Mouse (Mus musculus): Measurements from ENCODE around the gene Pex5. TPM values are rescaled to one million over a fixed set of nuclear protein-coding genes. Genes with fewer than 3 reads are reported as not detected.

The Pex5 gene
- polyA plus RNA-seq, 1 experiment from 2014 or later, result 18.6 TPM

- no peak for ATAC-seq (ENCODE audit: low FRiP score, low TSS enrichment)
- Histone ChIP-seq H3K9me3 (ENCODE audit: control insufficient read depth, low read length) (no peaks in the 10 kb centered on the region), H3K36me3 (ENCODE audit: control insufficient read depth, insufficient read depth, low read length) (no peaks in the 10 kb centered on the region), H3K27me3 (ENCODE audit: control insufficient read depth, insufficient read depth, low read length) (no peaks in the 10 kb centered on the region), H3K27ac (replicated peaks) (no peak overlapping the region), H3K4me1 (replicated peaks; ENCODE audit: control insufficient read depth, insufficient read depth) (no peaks in the 10 kb centered on the region), H3K9ac (ENCODE audit: low read length) (no peak overlapping the region), H3K4me3 (ENCODE audit: low read depth, low read length) (no peak overlapping the region), H3K4me2 (replicated peaks; ENCODE audit: low read depth) (no peak overlapping the region)
- no peak for DNase-seq (ENCODE audit: low spot score)
- WGBS, result 64% methylated on average over 2 of the region's 2 CpGs
- no peak for TF ChIP-seq CTCF (IDR thresholded peaks at IDR 0.05; ENCODE audit: low read depth)
- TF ChIP-seq EP300 (optimal IDR thresholded peaks at IDR 0.05), result no peak
Measured at GRCm38 (mm10) chr6:124447356-124447755, 32.5 kb upstream of the Pex5 start.

- no peaks in the 10 kb centered on the region for H3K9me3 ChIP-seq (ENCODE audit: control insufficient read depth, low read length)
- H3K27ac ChIP-seq (replicated peaks), result no peak overlapping the region
- DNase-seq (ENCODE audit: low spot score) (no peak), ATAC-seq (ENCODE audit: low FRiP score, low TSS enrichment) (no peak)
- H3K27me3 ChIP-seq (ENCODE audit: control insufficient read depth, insufficient read depth, low read length), result no peaks in the 10 kb centered on the region
- H3K4me3 ChIP-seq (ENCODE audit: low read depth, low read length), result no peak overlapping the region
- no peaks in the 10 kb centered on the region for H3K36me3 ChIP-seq (ENCODE audit: control insufficient read depth, insufficient read depth, low read length)
- H3K9ac ChIP-seq (ENCODE audit: low read length), result no peak overlapping the region
- H3K4me1 ChIP-seq (replicated peaks; ENCODE audit: control insufficient read depth, insufficient read depth), result no peaks in the 10 kb centered on the region
- TF ChIP-seq CTCF (IDR thresholded peaks at IDR 0.05; ENCODE audit: low read depth), result no peak
- TF ChIP-seq EP300 (optimal IDR thresholded peaks at IDR 0.05), result no peak
- H3K4me2 ChIP-seq (replicated peaks; ENCODE audit: low read depth), result no peak overlapping the region
- WGBS, result 93% methylated on average over 9 of the region's 9 CpGs
Measured at GRCm38 (mm10) chr6:124446459-124446858, 31.6 kb upstream of the Pex5 start.

DNA sequence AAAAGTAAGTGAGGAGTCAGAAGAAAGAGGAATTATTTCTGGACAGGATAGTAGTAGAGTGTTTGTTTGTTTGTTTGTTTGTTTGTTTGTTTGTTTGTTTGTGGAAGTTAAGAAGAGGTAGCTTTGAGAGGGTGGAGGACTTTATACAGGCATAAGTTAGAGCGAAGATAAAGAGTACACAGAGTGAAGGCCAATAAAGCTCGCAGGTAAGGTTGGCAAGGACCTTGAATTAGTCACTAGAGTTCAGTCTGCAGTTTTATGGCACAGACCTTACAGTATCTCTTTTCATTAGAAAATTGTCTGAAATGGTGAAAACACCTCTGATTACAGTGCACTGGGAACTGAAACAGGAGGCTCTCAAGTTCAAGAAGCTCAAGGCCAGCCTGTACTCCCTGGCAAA is 31.2 kb upstream of the Pex5 start:
- no peak overlapping the region for H3K9ac ChIP-seq (ENCODE audit: low read length)
- TF ChIP-seq CTCF (IDR thresholded peaks at IDR 0.05; ENCODE audit: low read depth) (no peak), EP300 (optimal IDR thresholded peaks at IDR 0.05) (no peak)
- no peak overlapping the region for H3K27ac ChIP-seq (replicated peaks)
- no peaks in the 10 kb centered on the region for H3K9me3 ChIP-seq (ENCODE audit: control insufficient read depth, low read length)
- no peak overlapping the region for H3K4me2 ChIP-seq (replicated peaks; ENCODE audit: low read depth)
- no peak overlapping the region for H3K4me3 ChIP-seq (ENCODE audit: low read depth, low read length)
- DNase-seq (ENCODE audit: low spot score), result no peak
- no peak for ATAC-seq (ENCODE audit: low FRiP score, low TSS enrichment)
- no peaks in the 10 kb centered on the region for H3K36me3 ChIP-seq (ENCODE audit: control insufficient read depth, insufficient read depth, low read length)
- H3K27me3 ChIP-seq (ENCODE audit: control insufficient read depth, insufficient read depth, low read length), result no peaks in the 10 kb centered on the region
- H3K4me1 ChIP-seq (replicated peaks; ENCODE audit: control insufficient read depth, insufficient read depth), result no peaks in the 10 kb centered on the region
- WGBS, result 78% methylated on average over 2 of the region's 2 CpGs

DNA sequence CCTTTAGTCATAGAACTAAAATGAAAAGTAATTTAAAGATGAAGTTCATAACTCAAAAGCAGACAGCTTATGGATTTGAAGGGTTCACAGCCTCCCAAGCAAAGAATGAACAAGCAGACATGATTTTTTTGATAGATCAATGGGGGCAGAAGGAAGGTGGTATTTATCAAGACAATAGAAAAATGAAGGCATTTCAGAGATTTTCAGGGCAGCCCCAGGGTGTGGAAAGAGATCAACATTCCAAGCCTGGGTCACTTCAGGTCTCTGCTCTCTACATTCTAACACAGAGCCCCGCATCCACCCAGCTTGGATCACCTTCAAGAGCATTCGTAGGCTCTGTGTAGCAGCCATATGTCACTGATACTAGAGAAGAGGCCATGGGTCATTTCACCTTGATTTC is 28.5 kb upstream of the Pex5 start:
- Histone ChIP-seq H3K9ac (ENCODE audit: low read length) (no peak overlapping the region), H3K4me1 (replicated peaks; ENCODE audit: control insufficient read depth, insufficient read depth) (no peaks in the 10 kb centered on the region), H3K4me2 (replicated peaks; ENCODE audit: low read depth) (no peak overlapping the region), H3K4me3 (ENCODE audit: low read depth, low read length) (no peak overlapping the region), H3K36me3 (ENCODE audit: control insufficient read depth, insufficient read depth, low read length) (no peaks in the 10 kb centered on the region), H3K9me3 (ENCODE audit: control insufficient read depth, low read length) (no peaks in the 10 kb centered on the region), H3K27me3 (ENCODE audit: control insufficient read depth, insufficient read depth, low read length) (no peaks in the 10 kb centered on the region), H3K27ac (replicated peaks) (no peak overlapping the region)
- ATAC-seq (ENCODE audit: low FRiP score, low TSS enrichment) (no peak), DNase-seq (ENCODE audit: low spot score) (no peak)
- no peak for TF ChIP-seq CTCF (IDR thresholded peaks at IDR 0.05; ENCODE audit: low read depth)
- TF ChIP-seq EP300 (optimal IDR thresholded peaks at IDR 0.05), result no peak
- 78% methylated on average over 2 of the region's 2 CpGs for WGBS

DNA sequence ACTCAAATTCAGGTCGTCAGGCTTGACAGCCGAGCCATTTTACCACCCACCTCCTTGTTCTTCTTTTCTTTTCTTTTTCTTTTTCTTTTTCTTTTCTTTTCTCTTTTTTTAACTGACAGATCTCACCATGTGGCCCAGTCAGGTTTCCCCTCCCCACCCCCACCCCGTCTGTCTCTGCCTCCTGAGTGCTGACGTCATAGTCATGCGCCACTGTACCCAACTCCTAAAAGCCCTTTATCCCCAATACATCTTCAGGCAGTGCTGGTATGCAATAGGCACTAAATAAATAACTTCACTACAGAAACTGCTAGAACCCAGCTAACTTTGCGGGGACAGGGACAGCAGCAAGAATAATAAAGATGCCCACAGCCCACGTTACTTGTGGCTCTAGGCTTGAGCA is 21.4 kb upstream of the Pex5 start:
- no peak overlapping the region for H3K4me3 ChIP-seq (ENCODE audit: low read depth, low read length)
- no peak overlapping the region for H3K27ac ChIP-seq (replicated peaks)
- H3K4me2 ChIP-seq (replicated peaks; ENCODE audit: low read depth), result no peak overlapping the region
- no peaks in the 10 kb centered on the region for H3K4me1 ChIP-seq (replicated peaks; ENCODE audit: control insufficient read depth, insufficient read depth)
- ATAC-seq (ENCODE audit: low FRiP score, low TSS enrichment), result no peak
- H3K27me3 ChIP-seq (ENCODE audit: control insufficient read depth, insufficient read depth, low read length), result no peaks in the 10 kb centered on the region
- 73% methylated on average over 7 of the region's 7 CpGs for WGBS
- no peak for DNase-seq (ENCODE audit: low spot score)
- no peaks in the 10 kb centered on the region for H3K9me3 ChIP-seq (ENCODE audit: control insufficient read depth, low read length)
- no peaks in the 10 kb centered on the region for H3K36me3 ChIP-seq (ENCODE audit: control insufficient read depth, insufficient read depth, low read length)
- TF ChIP-seq EP300 (optimal IDR thresholded peaks at IDR 0.05) (no peak), CTCF (IDR thresholded peaks at IDR 0.05; ENCODE audit: low read depth) (no peak)
- no peak overlapping the region for H3K9ac ChIP-seq (ENCODE audit: low read length)

- H3K9ac ChIP-seq (ENCODE audit: low read length), result no peak overlapping the region
- no peaks in the 10 kb centered on the region for H3K4me1 ChIP-seq (replicated peaks; ENCODE audit: control insufficient read depth, insufficient read depth)
- no peak overlapping the region for H3K4me3 ChIP-seq (ENCODE audit: low read depth, low read length)
- no peak for DNase-seq (ENCODE audit: low spot score)
- TF ChIP-seq CTCF (IDR thresholded peaks at IDR 0.05; ENCODE audit: low read depth) (no peak), EP300 (optimal IDR thresholded peaks at IDR 0.05) (no peak)
- no peaks in the 10 kb centered on the region for H3K36me3 ChIP-seq (ENCODE audit: control insufficient read depth, insufficient read depth, low read length)
- no peaks in the 10 kb centered on the region for H3K9me3 ChIP-seq (ENCODE audit: control insufficient read depth, low read length)
- no peak overlapping the region for H3K4me2 ChIP-seq (replicated peaks; ENCODE audit: low read depth)
- ATAC-seq (ENCODE audit: low FRiP score, low TSS enrichment), result no peak
- WGBS, result 67% methylated on average over 5 of the region's 5 CpGs
- H3K27ac ChIP-seq (replicated peaks), result no peak overlapping the region
- no peaks in the 10 kb centered on the region for H3K27me3 ChIP-seq (ENCODE audit: control insufficient read depth, insufficient read depth, low read length)
Measured at GRCm38 (mm10) chr6:124435173-124435572, 20.3 kb upstream of the Pex5 start.

All from stomach, postnatal 0 days (tissue).